Comparison of ENCODE assay signal across 7 mouse cellular contexts in the genomic region with DNA sequence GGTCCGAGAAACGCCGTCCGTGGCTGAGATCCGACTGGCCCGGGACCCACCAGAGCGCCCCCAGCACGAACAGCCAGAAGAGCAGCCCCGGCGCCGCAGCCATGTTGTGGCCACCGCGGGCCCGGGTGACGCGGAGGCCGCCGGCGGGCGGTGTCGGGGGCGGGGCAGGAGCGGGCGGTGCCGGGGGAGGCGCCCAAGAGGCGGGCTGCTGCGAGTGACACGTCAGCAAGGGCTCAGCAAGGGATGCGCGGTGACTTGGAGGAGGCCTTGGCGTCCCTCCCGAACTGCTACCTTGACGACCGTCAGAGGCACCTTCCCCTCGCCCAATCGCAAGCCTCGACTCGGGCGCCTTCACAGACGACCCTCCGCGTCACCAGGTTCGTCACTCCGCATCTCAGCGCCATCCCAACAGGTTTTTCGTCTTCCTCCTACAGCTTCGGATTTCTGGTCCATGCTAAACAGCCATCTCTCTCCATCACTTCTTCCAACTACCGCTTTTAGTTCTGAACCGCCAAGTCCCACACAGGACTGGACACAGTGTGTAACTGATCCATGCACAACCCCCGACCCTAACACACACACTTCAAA. TPM values are rescaled to one million over a fixed set of nuclear protein-coding genes. Genes with fewer than 3 reads are reported as not detected.
DNase-seq lines count a peak whose midpoint lies in the region; ATAC-seq lines count a peak whose summit lies in the region.

TSS of gene Mia3 (minus strand) at position 127 of the 588 bp plus-strand sequence.

- DNase-seq in adrenal gland, adult 18-20 months (ENCODE audit: low spot score in 2 of 2): peak; percentile 92 to 95
- peak; percentile 96 for DNase-seq in embryo, embryonic 11 days
- DNase-seq in gastrocnemius, postnatal 36 days: peak; percentile 93 to 94
- DNase-seq in left cerebral cortex, postnatal 25 days (ENCODE audit: low spot score in 2 of 2): peak; percentile 97 to 99
- DNase-seq in midbrain, embryonic 10.5 days (ENCODE audit: low spot score): peak; percentile 94
- peak; percentile 98 for DNase-seq in right cerebral cortex, postnatal 4 days

- under 1% methylated on average over 51 of the region's 51 CpGs for WGBS in intestine, embryonic 15.5 days
- WGBS in midbrain, embryonic 10.5 days: under 1% methylated on average over 51 of the region's 51 CpGs

- no peaks in the 10 kb centered on the region for H3K27me3 ChIP-seq in intestine, embryonic 15.5 days (replicated peaks)
- no peaks in the 10 kb centered on the region for H3K27me3 ChIP-seq in midbrain, embryonic 10.5 days (ENCODE audit: low read depth, poor library complexity, severe bottlenecking)

- no peaks in the 10 kb centered on the region for H3K9me3 ChIP-seq in intestine, embryonic 15.5 days
- 0 out of 2 replicates have a peak, but pooled peaks cover under 1% of the 10 kb centered on the region for H3K9me3 ChIP-seq in midbrain, embryonic 10.5 days (replicated peaks)

- 0 out of 2 replicates have a peak, but pooled peaks cover 4% of the 10 kb centered on the region for H3K36me3 ChIP-seq in intestine, embryonic 15.5 days
- H3K36me3 ChIP-seq in midbrain, embryonic 10.5 days: peaks cover 10% of the 10 kb centered on the region

- intact Hi-C loops in gastrocnemius, postnatal 36 days (cut with DNase I): no loop called here
- intact Hi-C loops in left cerebral cortex, postnatal 25 days (cut with DNase I): loop anchor here (2.0 kb wide), 2 partner anchors 19 to 25 kb away; partner anchors contain the start of gene Taf1a

- H3K4me1 ChIP-seq in intestine, embryonic 15.5 days (replicated peaks): peaks cover 10% of the 10 kb centered on the region
- peaks cover 30% of the 10 kb centered on the region for H3K4me1 ChIP-seq in midbrain, embryonic 10.5 days

- H3K4me3 ChIP-seq in intestine, embryonic 15.5 days (replicated peaks): peak within 1 kb of the TSS; percentile 89
- H3K4me3 ChIP-seq in midbrain, embryonic 10.5 days: peak within 1 kb of the TSS; percentile 94

- H3K9ac ChIP-seq in intestine, embryonic 15.5 days: peak within 1 kb of the TSS; percentile 86

- ATAC-seq in intestine, embryonic 15.5 days: peak; percentile 100

- H3K27ac ChIP-seq in intestine, embryonic 15.5 days: peak within 1 kb of the TSS; percentile 60; the same call in 1 of the 2 replicates
- H3K27ac ChIP-seq in midbrain, embryonic 10.5 days (replicated peaks): peak within 1 kb of the TSS; percentile 92

- H3K4me2 ChIP-seq in intestine, embryonic 15.5 days (replicated peaks): peak within 1 kb of the TSS; percentile 89

RNA-seq across cellular contexts. Expression of gene Mia3, which starts in this region (rescaled TPM):
- 100 to 1,000 TPM; 189 to 209 TPM for total RNA-seq in adrenal gland, adult 18-20 months (2021)
- 100 to 1,000 TPM; 151 to 180 TPM for total RNA-seq in gastrocnemius, postnatal 36 days (2021)
- 79.7 and 81.0 TPM in 2 replicates for polyA plus RNA-seq in intestine, embryonic 15.5 days (2015; fragmentation: Nextera tagmentation; extraction: Ambion mirVana)
- 100 to 1,000 TPM; 225 to 235 TPM for total RNA-seq in left cerebral cortex, postnatal 25 days (2021)
- 83.8 and 95.2 TPM in 2 replicates for polyA plus RNA-seq in midbrain, embryonic 10.5 days (2016; fragmentation: Nextera tagmentation; extraction: Ambion mirVana)

Comparison
In these comparisons a context has a peak if more than half of its experiments do, and no peak if none do; other contexts are left out.
1. Peak in every context shown above with its lines: DNase-seq, ATAC-seq, H3K4me3 ChIP-seq and H3K27ac ChIP-seq.